Mouse (Mus musculus) small intestine, adult 2 months (tissue): ENCODE results near the gene Prss54.

Source experiments
- CTCF ChIP-seq: fragments of 200-500 bp; IDR thresholded peaks from 2 replicates; pipeline ENCODE4 v1.5.1; 2012; ENCODE audit warnings: low read depth, mild to moderate bottlenecking, control low read depth, inconsistent platforms, low read length, moderate library complexity, mixed read lengths; ENCODE audit not compliant: insufficient replicate concordance, insufficient read length; ENCODE audit errors: extremely low read depth
- POLR2A ChIP-seq: fragments of 200-500 bp; IDR thresholded peaks from 2 replicates; pipeline ENCODE4 v1.6.1; 2012; ENCODE audit warnings: low read depth, mild to moderate bottlenecking, control low read depth, inconsistent platforms, low read length, moderate library complexity

DNA sequence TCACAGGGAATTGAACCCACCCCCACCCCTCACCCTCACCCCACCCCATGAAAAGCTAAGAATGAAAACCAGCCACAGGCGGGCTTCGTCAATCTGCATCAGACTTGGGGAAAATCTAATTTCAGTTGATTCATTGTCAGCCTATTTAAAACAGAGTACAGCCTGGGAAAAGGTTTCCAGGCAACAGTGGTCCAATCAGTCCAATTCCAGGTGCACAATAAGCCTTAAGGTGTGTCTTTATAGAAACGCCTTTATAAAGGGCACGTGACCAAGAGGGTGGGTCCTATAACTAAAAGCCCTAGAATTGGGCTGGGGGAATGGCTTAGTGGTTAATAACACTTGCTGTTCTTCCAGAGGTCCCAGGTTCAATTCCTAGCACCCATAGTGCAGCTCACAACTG, 43.9 kb downstream of the Prss54 start:
- no peak for TF ChIP-seq CTCF
- no peak for TF ChIP-seq POLR2A
